Mouse (Mus musculus): Measurements from ENCODE around the gene Gabbr2. TPM values are rescaled to one million over a fixed set of nuclear protein-coding genes. Genes with fewer than 3 reads are reported as not detected.

Gene Gabbr2
- polyA plus RNA-seq, 1 experiment from 2014 or later, result 0.08 TPM

GRCm38 (mm10) chr4:46802386-46802785 lies 189.3 kb downstream of the Gabbr2 start:
- Histone ChIP-seq H3K4me1 (no peaks in the 10 kb centered on the region), H3K36me3 (no peaks in the 10 kb centered on the region), H3K27me3 (replicated peaks) (no peaks in the 10 kb centered on the region), H3K4me2 (no peak overlapping the region), H3K9ac (no peak overlapping the region), H3K27ac (no peak overlapping the region), H3K9me3 (replicated peaks) (no peaks in the 10 kb centered on the region), H3K4me3 (no peak overlapping the region)
- no peak for ATAC-seq
- WGBS (ENCODE audit: insufficient replicate concordance), result 80% methylated on average over 7 of the region's 7 CpGs

DNA sequence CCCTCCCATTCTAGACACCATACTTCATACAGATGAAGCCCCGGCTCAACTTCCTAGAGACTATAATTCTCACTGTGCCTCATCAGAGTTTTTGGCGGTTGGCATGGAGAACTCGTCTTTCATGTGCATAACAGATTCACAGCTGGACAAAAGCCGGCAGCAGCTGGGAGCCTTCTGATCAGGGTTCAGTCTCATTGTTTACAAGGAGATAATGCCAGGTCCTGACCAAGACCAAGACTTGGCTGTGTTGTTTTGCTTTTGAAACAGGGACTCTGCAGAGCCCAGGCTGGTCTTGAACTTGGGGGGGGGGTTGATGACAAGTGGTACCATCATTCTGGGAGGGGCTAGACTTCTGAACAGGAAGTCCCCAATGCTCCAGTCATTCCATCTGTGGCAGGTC lies 191.8 kb downstream of the Gabbr2 start:
- Histone ChIP-seq H3K4me3 (no peak overlapping the region), H3K27me3 (replicated peaks) (no peaks in the 10 kb centered on the region), H3K4me2 (no peak overlapping the region), H3K27ac (no peak overlapping the region), H3K36me3 (no peaks in the 10 kb centered on the region), H3K9me3 (replicated peaks) (no peaks in the 10 kb centered on the region), H3K4me1 (no peaks in the 10 kb centered on the region), H3K9ac (no peak overlapping the region)
- 46% methylated on average over 4 of the region's 4 CpGs for WGBS (ENCODE audit: insufficient replicate concordance)
- ATAC-seq, result no peak

DNA sequence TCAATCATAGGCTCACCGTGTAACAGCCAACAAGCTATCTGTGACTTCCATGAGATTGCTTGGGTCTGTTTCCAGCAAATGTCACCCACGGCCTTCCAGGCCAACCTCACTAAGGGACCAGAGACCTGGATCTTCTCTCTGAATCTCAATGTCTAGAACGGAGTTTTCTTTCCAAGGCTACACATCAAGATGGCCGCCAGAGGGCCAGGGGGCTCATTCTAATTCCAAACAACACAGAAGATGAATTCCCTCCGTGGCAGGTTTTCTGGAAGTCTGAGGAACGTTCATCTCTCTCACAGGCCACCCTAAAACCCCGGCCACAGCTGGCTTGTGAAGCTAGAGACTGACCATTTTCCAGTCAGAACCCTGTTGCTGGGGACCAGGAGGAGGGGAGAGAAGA lies 196.0 kb downstream of the Gabbr2 start:
- H3K27me3 ChIP-seq (replicated peaks), result no peaks in the 10 kb centered on the region
- no peaks in the 10 kb centered on the region for H3K9me3 ChIP-seq (replicated peaks)
- H3K4me1 ChIP-seq, result peaks cover 9% of the 10 kb centered on the region
- H3K36me3 ChIP-seq, result no peaks in the 10 kb centered on the region
- H3K9ac ChIP-seq, result no peak overlapping the region
- no peak overlapping the region for H3K27ac ChIP-seq
- ATAC-seq, result no peak
- no peak overlapping the region for H3K4me3 ChIP-seq
- WGBS (ENCODE audit: insufficient replicate concordance), result 50% methylated on average over 7 of the region's 7 CpGs
- no peak overlapping the region for H3K4me2 ChIP-seq

GRCm38 (mm10) chr4:46794583-46794982 lies 197.1 kb downstream of the Gabbr2 start:
- Histone ChIP-seq H3K27me3 (replicated peaks) (no peaks in the 10 kb centered on the region), H3K4me1 (peaks cover 9% of the 10 kb centered on the region), H3K9ac (no peak overlapping the region), H3K4me3 (no peak overlapping the region), H3K36me3 (no peaks in the 10 kb centered on the region), H3K27ac (no peak overlapping the region), H3K4me2 (no peak overlapping the region), H3K9me3 (replicated peaks) (no peaks in the 10 kb centered on the region)
- ATAC-seq, result no peak
- WGBS (ENCODE audit: insufficient replicate concordance), result 68% methylated on average over 7 of the region's 7 CpGs

GRCm38 (mm10) chr4:46792280-46793026 lies 199.2 kb downstream of the Gabbr2 start:
- Histone ChIP-seq H3K9me3 (replicated peaks) (no peaks in the 10 kb centered on the region), H3K27me3 (replicated peaks) (no peaks in the 10 kb centered on the region), H3K9ac (no peak overlapping the region), H3K4me1 (peaks cover 9% of the 10 kb centered on the region), H3K27ac (no peak overlapping the region), H3K4me3 (no peak overlapping the region), H3K4me2 (no peak overlapping the region), H3K36me3 (no peaks in the 10 kb centered on the region)
- no peak for ATAC-seq
- 70% methylated on average over 9 of the region's 9 CpGs for WGBS (ENCODE audit: insufficient replicate concordance)

DNA sequence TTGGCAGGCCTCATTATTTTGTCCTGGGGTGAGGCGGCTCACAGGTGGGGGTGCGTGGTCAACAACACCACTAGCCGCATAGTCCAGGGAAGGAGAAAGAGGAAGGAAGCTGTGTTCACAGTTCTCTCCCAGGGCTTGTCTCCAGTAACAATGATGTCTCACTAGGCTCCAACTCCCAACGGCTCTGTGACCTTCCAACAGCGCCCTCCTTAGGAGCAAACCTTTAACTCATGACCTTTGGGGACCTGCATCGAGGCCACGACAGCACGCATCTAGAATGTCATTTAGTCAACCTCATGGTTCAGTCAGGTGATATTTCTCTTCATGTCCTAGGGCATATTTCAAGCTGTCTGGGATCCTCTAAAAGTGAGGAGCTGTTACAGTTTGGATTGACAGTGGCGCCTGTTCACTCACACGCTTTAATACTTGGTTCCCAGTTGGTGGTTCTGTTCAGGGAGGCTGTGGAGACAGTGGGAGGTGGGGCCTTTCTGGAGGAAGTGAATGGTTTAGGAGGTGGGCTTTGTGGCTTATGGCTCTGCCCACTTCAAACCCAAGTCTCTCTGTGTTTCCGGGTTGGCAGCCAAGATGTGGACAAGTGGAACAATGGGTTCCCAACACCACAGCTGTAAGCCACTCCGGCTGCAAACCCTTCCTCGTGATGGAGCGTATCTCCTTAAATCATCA lies 200.3 kb downstream of the Gabbr2 start:
- 38% methylated on average over 14 of the region's 14 CpGs for WGBS (ENCODE audit: insufficient replicate concordance)
- ATAC-seq, result no peak
- Histone ChIP-seq H3K9me3 (replicated peaks) (no peaks in the 10 kb centered on the region), H3K4me1 (peaks cover 9% of the 10 kb centered on the region), H3K27ac (no peak overlapping the region), H3K4me2 (no peak overlapping the region), H3K36me3 (no peaks in the 10 kb centered on the region), H3K9ac (no peak overlapping the region), H3K27me3 (replicated peaks) (no peaks in the 10 kb centered on the region), H3K4me3 (no peak overlapping the region)

DNA sequence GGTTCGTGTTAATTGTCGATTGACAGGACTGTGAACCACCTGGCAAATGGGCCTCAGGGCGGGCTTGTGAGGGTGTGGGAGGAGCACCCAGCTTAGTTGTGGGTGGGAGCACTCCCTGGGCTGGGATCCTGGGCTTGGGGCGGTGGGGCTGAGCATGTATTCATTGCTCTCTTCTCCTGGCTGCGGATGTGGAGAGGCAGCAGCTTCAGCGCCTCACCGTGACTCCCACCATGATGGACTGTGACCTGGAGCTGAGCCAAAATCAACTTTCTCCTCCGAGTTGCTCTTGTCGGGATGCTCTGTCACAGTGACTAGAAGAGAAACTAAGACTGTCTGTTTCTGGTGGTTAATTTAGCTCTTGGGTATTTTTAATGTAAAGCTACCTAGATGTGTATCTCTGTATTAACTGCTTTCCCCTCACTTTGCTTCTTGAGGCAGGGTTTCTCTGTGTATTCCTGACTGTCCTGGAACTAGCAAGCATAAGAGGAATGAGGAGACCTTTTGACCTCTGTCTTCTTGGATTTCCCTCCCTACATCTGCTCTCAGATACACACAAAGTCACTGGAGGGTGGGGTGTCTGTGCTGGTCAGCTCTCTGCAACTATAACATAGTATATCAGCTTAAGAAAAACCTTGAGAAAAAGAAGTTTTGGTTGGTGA lies 200.9 kb downstream of the Gabbr2 start:
- Histone ChIP-seq H3K4me2 (no peak overlapping the region), H3K27me3 (replicated peaks) (no peaks in the 10 kb centered on the region), H3K4me1 (peaks cover 9% of the 10 kb centered on the region), H3K4me3 (no peak overlapping the region), H3K36me3 (no peaks in the 10 kb centered on the region), H3K27ac (no peak overlapping the region), H3K9ac (no peak overlapping the region), H3K9me3 (replicated peaks) (no peaks in the 10 kb centered on the region)
- no peak for ATAC-seq
- WGBS (ENCODE audit: insufficient replicate concordance), result 58% methylated on average over 9 of the region's 9 CpGs

GRCm38 (mm10) chr4:46784430-46785049 lies 207.1 kb downstream of the Gabbr2 start:
- Histone ChIP-seq H3K27ac (no peak overlapping the region), H3K4me2 (no peak overlapping the region), H3K9ac (no peak overlapping the region), H3K27me3 (replicated peaks) (no peaks in the 10 kb centered on the region), H3K36me3 (no peaks in the 10 kb centered on the region), H3K4me3 (no peak overlapping the region), H3K4me1 (no peaks in the 10 kb centered on the region), H3K9me3 (replicated peaks) (no peaks in the 10 kb centered on the region)
- 79% methylated on average over 14 of the region's 14 CpGs for WGBS (ENCODE audit: insufficient replicate concordance)
- ATAC-seq, result no peak

DNA sequence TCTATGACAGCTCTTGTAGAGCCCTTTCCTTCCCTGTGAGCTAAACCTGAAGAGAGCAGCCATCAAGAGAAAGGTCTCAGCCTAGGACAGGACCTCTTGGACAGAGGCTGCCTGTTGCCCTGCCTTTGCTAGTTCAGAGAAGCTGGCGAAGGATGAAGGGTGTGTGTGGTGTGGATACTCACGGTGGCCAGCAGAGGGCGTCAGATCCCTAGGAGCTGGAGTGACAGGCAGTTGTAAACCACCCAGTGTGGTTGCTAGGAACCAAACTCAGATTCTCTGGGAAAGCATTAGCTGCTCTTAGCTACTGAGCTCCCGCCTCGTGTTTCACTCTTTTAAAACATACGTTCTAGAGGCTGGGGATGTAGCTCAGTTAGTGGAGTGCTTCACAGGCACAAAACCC lies 210.6 kb downstream of the Gabbr2 start:
- no peaks in the 10 kb centered on the region for H3K9me3 ChIP-seq (replicated peaks)
- no peak overlapping the region for H3K4me2 ChIP-seq
- ATAC-seq, result no peak

DNA sequence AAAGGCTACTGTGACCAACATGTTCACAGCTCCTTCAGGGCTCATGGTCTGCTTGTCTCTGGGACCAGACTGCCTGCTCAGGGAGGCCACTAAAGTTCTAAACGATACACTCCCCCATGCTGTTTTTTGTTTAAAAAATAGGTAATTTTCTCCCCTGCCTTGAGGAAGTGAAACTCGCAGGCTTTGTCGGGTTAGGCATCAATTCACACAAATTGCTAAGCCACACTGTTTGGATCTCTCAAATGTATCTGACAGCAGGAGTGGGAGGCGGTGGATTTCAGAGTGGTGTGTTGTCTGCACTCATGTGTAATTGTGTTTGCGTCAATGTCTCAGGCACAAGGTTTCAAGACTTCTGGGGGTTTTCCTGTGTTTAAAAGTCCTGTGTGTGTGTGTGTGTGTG lies 215.7 kb downstream of the Gabbr2 start:
- no peak overlapping the region for H3K4me3 ChIP-seq
- no peak overlapping the region for H3K9ac ChIP-seq
- H3K4me1 ChIP-seq, result no peaks in the 10 kb centered on the region
- H3K9me3 ChIP-seq (replicated peaks), result no peaks in the 10 kb centered on the region
- H3K27me3 ChIP-seq (replicated peaks), result no peaks in the 10 kb centered on the region; the same call in 1 of the 2 replicates
- H3K4me2 ChIP-seq, result no peak overlapping the region
- no peaks in the 10 kb centered on the region for H3K36me3 ChIP-seq
- no peak overlapping the region for H3K27ac ChIP-seq
- no peak for ATAC-seq
- 67% methylated on average over 5 of the region's 5 CpGs for WGBS (ENCODE audit: insufficient replicate concordance)

More for the DNA sequence above, 210.6 kb downstream of the Gabbr2 start:
- Histone ChIP-seq H3K4me3 (no peak overlapping the region), H3K9ac (no peak overlapping the region), H3K27ac (no peak overlapping the region), H3K27me3 (replicated peaks) (no peaks in the 10 kb centered on the region; the same call in 1 of the 2 replicates), H3K4me1 (no peaks in the 10 kb centered on the region), H3K36me3 (no peaks in the 10 kb centered on the region)
- WGBS (ENCODE audit: insufficient replicate concordance), result 58% methylated on average over 6 of the region's 6 CpGs

- Histone ChIP-seq H3K4me1 (no peaks in the 10 kb centered on the region), H3K36me3 (no peaks in the 10 kb centered on the region), H3K9me3 (replicated peaks) (no peaks in the 10 kb centered on the region), H3K9ac (no peak overlapping the region), H3K27me3 (replicated peaks) (no peaks in the 10 kb centered on the region; the same call in 1 of the 2 replicates), H3K27ac (no peak overlapping the region), H3K4me3 (no peak overlapping the region), H3K4me2 (no peak overlapping the region)
- ATAC-seq, result no peak
- 29% methylated on average over 14 of the region's 14 CpGs for WGBS (ENCODE audit: insufficient replicate concordance)
Observed at GRCm38 (mm10) chr4:46774652-46775051, 217.0 kb downstream of the Gabbr2 start.

GRCm38 (mm10) chr4:46773243-46773642 lies 218.4 kb downstream of the Gabbr2 start:
- Histone ChIP-seq H3K4me1 (no peaks in the 10 kb centered on the region), H3K27me3 (replicated peaks) (no peaks in the 10 kb centered on the region; the same call in 1 of the 2 replicates), H3K4me2 (no peak overlapping the region), H3K27ac (no peak overlapping the region), H3K4me3 (no peak overlapping the region), H3K36me3 (no peaks in the 10 kb centered on the region), H3K9me3 (replicated peaks) (no peaks in the 10 kb centered on the region), H3K9ac (no peak overlapping the region)
- no peak for ATAC-seq
- WGBS (ENCODE audit: insufficient replicate concordance), result 66% methylated on average over 3 of the region's 3 CpGs

All from liver, embryonic 12.5 days (tissue).